8 mouse cellular contexts compared by ENCODE assay signal in genomic region chr4:148150953-148151266, GRCm38 (mm10). TPM values are rescaled to one million over a fixed set of nuclear protein-coding genes. Genes with fewer than 3 reads are reported as not detected.
DNase-seq lines count a peak whose midpoint lies in the region; ATAC-seq and TF ChIP-seq lines count a peak whose summit lies in the region.

No protein-coding gene starts in this region.

- 31% methylated on average over 3 of the region's 3 CpGs for WGBS in heart, embryonic 12.5 days
- WGBS in forebrain, embryonic 16.5 days, result 41% methylated on average over 3 of the region's 3 CpGs
- 19% methylated on average over 3 of the region's 3 CpGs for WGBS in liver, embryonic 15.5 days (ENCODE audit: insufficient replicate concordance)

- peak overlapping the region; percentile 83 for H3K27ac ChIP-seq in heart, embryonic 12.5 days (ENCODE audit: poor library complexity, severe bottlenecking)
- no peak overlapping the region for H3K27ac ChIP-seq in forebrain, embryonic 16.5 days (ENCODE audit: low read length)
- peak overlapping the region; percentile 72; the same call in 1 of the 2 replicates for H3K27ac ChIP-seq in liver, embryonic 15.5 days (replicated peaks)

- H3K9me3 ChIP-seq in heart, embryonic 12.5 days (replicated peaks), result no peaks in the 10 kb centered on the region
- no peaks in the 10 kb centered on the region for H3K9me3 ChIP-seq in E14TG2a.4 (ENCODE audit: low read length)
- H3K9me3 ChIP-seq in forebrain, embryonic 16.5 days (ENCODE audit: control insufficient read depth, low read length), result no peaks in the 10 kb centered on the region
- no peaks in the 10 kb centered on the region for H3K9me3 ChIP-seq in liver, embryonic 15.5 days (replicated peaks)

- H3K4me2 ChIP-seq in heart, embryonic 12.5 days, result peak overlapping the region; percentile 91
- peak overlapping the region; percentile 98 for H3K4me2 ChIP-seq in forebrain, embryonic 16.5 days (ENCODE audit: low read length)
- H3K4me2 ChIP-seq in liver, embryonic 15.5 days, result peak overlapping the region; percentile 98

- peak overlapping the region; percentile 82 for H3K9ac ChIP-seq in heart, embryonic 12.5 days
- H3K9ac ChIP-seq in forebrain, embryonic 16.5 days (replicated peaks; ENCODE audit: low read depth, low read length), result peak overlapping the region; percentile 83; the same call in 1 of the 2 replicates
- peak overlapping the region; percentile 71; the same call in 1 of the 2 replicates for H3K9ac ChIP-seq in liver, embryonic 15.5 days

- no peak for ATAC-seq in heart, embryonic 12.5 days (ENCODE audit: insufficient number of reproducible peaks, low FRiP score)
- no peak for ATAC-seq in forebrain, embryonic 16.5 days
- no peak for ATAC-seq in liver, embryonic 15.5 days (ENCODE audit: insufficient read depth)
- no peak for ATAC-seq in cerebellum, adult (ENCODE audit: insufficient number of reproducible peaks, low FRiP score, low TSS enrichment)

- no peaks in the 10 kb centered on the region for H3K27me3 ChIP-seq in heart, embryonic 12.5 days (replicated peaks)
- H3K27me3 ChIP-seq in E14TG2a.4 (ENCODE audit: insufficient read depth, low read length), result no peaks in the 10 kb centered on the region
- no peaks in the 10 kb centered on the region for H3K27me3 ChIP-seq in forebrain, embryonic 16.5 days (replicated peaks; ENCODE audit: control insufficient read depth, insufficient read depth, low read length)
- H3K27me3 ChIP-seq in liver, embryonic 15.5 days, result no peaks in the 10 kb centered on the region

- no peak for TF ChIP-seq CTCF in E14TG2a.4 (conservative IDR thresholded peaks at IDR 0.05; ENCODE audit: low read length)

- H3K4me1 ChIP-seq in heart, embryonic 12.5 days (replicated peaks), result peaks cover 12% of the 10 kb centered on the region
- H3K4me1 ChIP-seq in E14TG2a.4 (replicated peaks; ENCODE audit: low read depth, low read length), result peaks cover 77% of the 10 kb centered on the region
- H3K4me1 ChIP-seq in forebrain, embryonic 16.5 days (replicated peaks; ENCODE audit: control insufficient read depth, insufficient read depth, low read length), result peaks cover 6% of the 10 kb centered on the region
- peaks cover 25% of the 10 kb centered on the region for H3K4me1 ChIP-seq in liver, embryonic 15.5 days (replicated peaks)

- H3K36me3 ChIP-seq in heart, embryonic 12.5 days, result peaks cover 35% of the 10 kb centered on the region
- peaks cover 64% of the 10 kb centered on the region for H3K36me3 ChIP-seq in E14TG2a.4 (ENCODE audit: insufficient read depth, low read length)
- peaks cover 8% of the 10 kb centered on the region for H3K36me3 ChIP-seq in forebrain, embryonic 16.5 days (ENCODE audit: control insufficient read depth, insufficient read depth)
- no peaks in the 10 kb centered on the region for H3K36me3 ChIP-seq in liver, embryonic 15.5 days (replicated peaks)

- peak overlapping the region; percentile 65 for H3K4me3 ChIP-seq in heart, embryonic 12.5 days
- H3K4me3 ChIP-seq in E14TG2a.4 (replicated peaks; ENCODE audit: low read length), result peak overlapping the region; percentile 81
- H3K4me3 ChIP-seq in forebrain, embryonic 16.5 days (replicated peaks; ENCODE audit: low read length), result peak overlapping the region; percentile 66
- H3K4me3 ChIP-seq in liver, embryonic 15.5 days (replicated peaks), result peak overlapping the region; percentile 72

- DNase-seq in heart, adult 18-20 months, result no peak
- DNase-seq in urinary bladder, postnatal 14 days (ENCODE audit: low spot score), result no peak
- DNase-seq in thymus, postnatal 4 days, result no peak

RNA-seq across cellular contexts. Expression of gene Fbxo6, which starts 1.0 kb away (rescaled TPM):
- 20.2 and 22.9 TPM in 2 replicates for polyA plus RNA-seq in heart, embryonic 12.5 days (2016; fragmentation: Nextera tagmentation; extraction: Ambion mirVana)
- total RNA-seq in heart, adult 18-20 months (2021), result 10 to 100 TPM; 41.0 to 42.1 TPM
- polyA plus RNA-seq in forebrain, embryonic 16.5 days (2015; fragmentation: Nextera tagmentation; extraction: Ambion mirVana), result 14.4 and 17.7 TPM in 2 replicates
- 11.0 and 11.9 TPM in 2 replicates for polyA plus RNA-seq in liver, embryonic 15.5 days (2015; fragmentation: Nextera tagmentation; extraction: Ambion mirVana)

RNA-seq across cellular contexts. Expression of gene Fbxo44, which starts 9.4 kb away (rescaled TPM):
- 24.9 and 25.1 TPM in 2 replicates for polyA plus RNA-seq in heart, embryonic 12.5 days (2016; fragmentation: Nextera tagmentation; extraction: Ambion mirVana)
- total RNA-seq in heart, adult 18-20 months (2021), result 10 to 100 TPM; 22.8 to 23.0 TPM
- polyA plus RNA-seq in forebrain, embryonic 16.5 days (2015; fragmentation: Nextera tagmentation; extraction: Ambion mirVana), result 60.3 and 67.1 TPM in 2 replicates
- polyA plus RNA-seq in liver, embryonic 15.5 days (2015; fragmentation: Nextera tagmentation; extraction: Ambion mirVana), result 0.51 and 0.54 TPM in 2 replicates

RNA-seq across cellular contexts. Expression of gene Fbxo2, which starts 9.5 kb away (rescaled TPM):
- 0.70 and 0.92 TPM in 2 replicates for polyA plus RNA-seq in heart, embryonic 12.5 days (2016; fragmentation: Nextera tagmentation; extraction: Ambion mirVana)
- under 1 TPM; 0.28 to 0.35 TPM for total RNA-seq in heart, adult 18-20 months (2021)
- 4.3 and 4.7 TPM in 2 replicates for polyA plus RNA-seq in forebrain, embryonic 16.5 days (2015; fragmentation: Nextera tagmentation; extraction: Ambion mirVana)
- polyA plus RNA-seq in liver, embryonic 15.5 days (2015; fragmentation: Nextera tagmentation; extraction: Ambion mirVana), result 0.28 TPM in 1 of 2 replicates, not detected in the other

RNA-seq across cellular contexts. Expression of gene Draxin, which starts 20.4 kb away (rescaled TPM):
- polyA plus RNA-seq in heart, embryonic 12.5 days (2016; fragmentation: Nextera tagmentation; extraction: Ambion mirVana), result 0.05 and 0.08 TPM in 2 replicates
- under 1 TPM; 0.07 to 0.08 TPM for total RNA-seq in heart, adult 18-20 months (2021)
- polyA plus RNA-seq in forebrain, embryonic 16.5 days (2015; fragmentation: Nextera tagmentation; extraction: Ambion mirVana), result 22.7 and 23.5 TPM in 2 replicates
- polyA plus RNA-seq in liver, embryonic 15.5 days (2015; fragmentation: Nextera tagmentation; extraction: Ambion mirVana), result 0.07 and 0.10 TPM in 2 replicates

RNA-seq across cellular contexts. Expression of gene Mad2l2, which starts 20.7 kb away (rescaled TPM):
- polyA plus RNA-seq in heart, embryonic 12.5 days (2016; fragmentation: Nextera tagmentation; extraction: Ambion mirVana), result 36.6 and 39.3 TPM in 2 replicates
- 10 to 100 TPM; 12.2 to 14.5 TPM for total RNA-seq in heart, adult 18-20 months (2021)
- polyA plus RNA-seq in forebrain, embryonic 16.5 days (2015; fragmentation: Nextera tagmentation; extraction: Ambion mirVana), result 127 TPM in 2 replicates
- 12.9 and 13.2 TPM in 2 replicates for polyA plus RNA-seq in liver, embryonic 15.5 days (2015; fragmentation: Nextera tagmentation; extraction: Ambion mirVana)

Comparison
In these comparisons a context has a peak if more than half of its experiments do, and no peak if none do; other contexts are left out.
1. RNA of gene Fbxo44, which starts 9.4 kb away (polyA plus RNA-seq): 60.3 to 67.1 TPM in forebrain, embryonic 16.5 days and 24.9 to 25.1 TPM in heart, embryonic 12.5 days; 0.51 to 0.54 TPM in liver, embryonic 15.5 days; every median in the first group is over 10 times any median in the second.
2. Peak in every context shown above with its lines, with median percentiles within 50 percentile points of each other: H3K4me2 ChIP-seq, H3K4me3 ChIP-seq and H3K9ac ChIP-seq.